ENCODE assay signal across 21 mouse cellular contexts in genomic region chr10:58636431-58637080, GRCm38 (mm10). TPM values are rescaled to one million over a fixed set of nuclear protein-coding genes. Genes with fewer than 3 reads are reported as not detected.
DNase-seq lines count a peak whose midpoint lies in the region; ATAC-seq and TF ChIP-seq lines count a peak whose summit lies in the region.
"Had no signal": no experiment of that assay in that cellular context is flagged by ENCODE, and none has a peak within 500 bp of the region (broad histone marks: within the 10 kb centered on the region; RNA-seq: fewer than 3 reads in every experiment).

No protein-coding gene starts in this region.

- no peak for ATAC-seq in hindbrain, embryonic 13.5 days (ENCODE audit: low FRiP score)
- 0 out of 2 replicates have a peak, but pooled peaks have one; percentile 24 for ATAC-seq in limb, embryonic 14.5 days (ENCODE audit: low FRiP score, low read depth)
- ATAC-seq: forebrain, postnatal 0 days; midbrain, embryonic 16.5 days had no signal

- H3K9ac ChIP-seq in hindbrain, embryonic 13.5 days, result no peak overlapping the region
- no peak overlapping the region for H3K9ac ChIP-seq in limb, embryonic 14.5 days (ENCODE audit: low read depth, low read length, severe bottlenecking)
- H3K9ac ChIP-seq: embryonic facial prominence, embryonic 12.5 days; forebrain, postnatal 0 days; heart, embryonic 13.5 days; neural tube, embryonic 12.5 days had no signal

- H3K27ac ChIP-seq in hindbrain, embryonic 10.5 days, result peak overlapping the region; percentile 70
- H3K27ac ChIP-seq in hindbrain, embryonic 13.5 days, result no peak overlapping the region
- no peak overlapping the region for H3K27ac ChIP-seq in limb, embryonic 14.5 days (replicated peaks; ENCODE audit: low read depth, low read length)
- H3K27ac ChIP-seq: embryonic facial prominence, embryonic 12.5 days; heart, embryonic 13.5 days; neural tube, embryonic 12.5 days had no signal

- no peaks in the 10 kb centered on the region for H3K9me3 ChIP-seq in hindbrain, embryonic 10.5 days
- no peaks in the 10 kb centered on the region for H3K9me3 ChIP-seq in hindbrain, embryonic 13.5 days
- H3K9me3 ChIP-seq in limb, embryonic 14.5 days (ENCODE audit: control insufficient read depth, low read length), result no peaks in the 10 kb centered on the region
- H3K9me3 ChIP-seq: embryonic facial prominence, embryonic 12.5 days; heart, embryonic 13.5 days; neural tube, embryonic 12.5 days had no signal

- H3K36me3 ChIP-seq in hindbrain, embryonic 10.5 days, result no peaks in the 10 kb centered on the region
- H3K36me3 ChIP-seq in hindbrain, embryonic 13.5 days, result no peaks in the 10 kb centered on the region
- no peaks in the 10 kb centered on the region for H3K36me3 ChIP-seq in limb, embryonic 14.5 days (ENCODE audit: control insufficient read depth, insufficient read depth, low read length)
- H3K36me3 ChIP-seq: embryonic facial prominence, embryonic 12.5 days; heart, embryonic 13.5 days; neural tube, embryonic 12.5 days had no signal

- WGBS in hindbrain, embryonic 10.5 days, result 60% methylated on average over 7 of the region's 7 CpGs
- WGBS in hindbrain, embryonic 13.5 days, result 39% methylated on average over 7 of the region's 7 CpGs
- 31% methylated on average over 7 of the region's 7 CpGs for WGBS in limb, embryonic 14.5 days

- no peak overlapping the region for H3K4me3 ChIP-seq in hindbrain, embryonic 10.5 days
- H3K4me3 ChIP-seq in hindbrain, embryonic 13.5 days, result no peak overlapping the region
- H3K4me3 ChIP-seq in limb, embryonic 14.5 days (replicated peaks; ENCODE audit: low read length), result no peak overlapping the region
- H3K4me3 ChIP-seq: embryonic facial prominence, embryonic 12.5 days; heart, embryonic 13.5 days; neural tube, embryonic 12.5 days had no signal

- no peaks in the 10 kb centered on the region for H3K27me3 ChIP-seq in hindbrain, embryonic 10.5 days (ENCODE audit: insufficient read depth, poor library complexity, severe bottlenecking)
- H3K27me3 ChIP-seq in hindbrain, embryonic 13.5 days, result no peaks in the 10 kb centered on the region
- no peaks in the 10 kb centered on the region for H3K27me3 ChIP-seq in limb, embryonic 14.5 days (ENCODE audit: control insufficient read depth, insufficient read depth, low read length)
- H3K27me3 ChIP-seq: embryonic facial prominence, embryonic 12.5 days; heart, embryonic 13.5 days; neural tube, embryonic 12.5 days had no signal

- H3K4me2 ChIP-seq in hindbrain, embryonic 13.5 days, result no peak overlapping the region
- H3K4me2 ChIP-seq in limb, embryonic 14.5 days (replicated peaks; ENCODE audit: low read depth, low read length, severe bottlenecking), result no peak overlapping the region
- H3K4me2 ChIP-seq: embryonic facial prominence, embryonic 12.5 days; heart, embryonic 13.5 days; neural tube, embryonic 12.5 days had no signal

- peaks cover 29% of the 10 kb centered on the region for H3K4me1 ChIP-seq in hindbrain, embryonic 10.5 days (replicated peaks)
- peaks cover 36% of the 10 kb centered on the region for H3K4me1 ChIP-seq in hindbrain, embryonic 13.5 days (replicated peaks)
- no peaks in the 10 kb centered on the region for H3K4me1 ChIP-seq in limb, embryonic 14.5 days (ENCODE audit: control insufficient read depth, insufficient read depth, low read length)

- intact Hi-C loops in left cerebral cortex, postnatal 10 days (cut with DNase I), result no loop called here

- TF ChIP-seq POLR2A in limb, embryonic 14.5 days (IDR thresholded peaks at IDR 0.05; ENCODE audit: borderline replicate concordance, extremely low read depth, insufficient read depth, insufficient read length), result no peak

- peak; percentile 23 for DNase-seq in hindbrain, embryonic 10.5 days (ENCODE audit: low spot score)
- peak; percentile 37 to 45 for DNase-seq in kidney, postnatal 4 days
- no peak for DNase-seq in kidney, postnatal 10 days
- DNase-seq in embryo, embryonic 10.5 days (ENCODE audit: low spot score), result peak; percentile 55
- DNase-seq in limb, embryonic 14.5 days (ENCODE audit: low spot score), result no peak
- no peak for DNase-seq in left cerebral cortex, postnatal 10 days (ENCODE audit: extremely low spot score in 1 of 2, low spot score in 2 of 2)
- DNase-seq: adrenal gland, adult 2 months; cerebellum, adult 11 months; cerebellum, postnatal 14 days; forebrain, postnatal 0 days; heart, postnatal 4 days; kidney, adult 2 months; layer of hippocampus, adult 9-11 months; lung, adult 18-20 months; right cerebral cortex, postnatal 14 days had no signal

RNA-seq across cellular contexts. Expression of gene Edar, which starts 38.9 kb away (rescaled TPM):
- polyA plus RNA-seq in hindbrain, embryonic 10.5 days (2016; fragmentation: Nextera tagmentation; extraction: Ambion mirVana), result 0.08 and 0.20 TPM in 2 replicates
- polyA plus RNA-seq in hindbrain, embryonic 13.5 days (2015; fragmentation: Nextera tagmentation; extraction: Ambion mirVana), result 0.16 and 0.21 TPM in 2 replicates
- 2.2 and 2.3 TPM in 2 replicates for polyA plus RNA-seq in limb, embryonic 14.5 days (2012; rRNA removed)
- 2.3 and 2.8 TPM in 2 replicates for polyA plus RNA-seq in limb, embryonic 14.5 days (2014; fragmentation: Nextera tagmentation; extraction: Ambion mirVana)
- total RNA-seq in left cerebral cortex, postnatal 10 days (2021), result under 1 TPM; 0.41 to 0.43 TPM
- total RNA-seq: CH12.LX had no signal

Comparison
In these comparisons a context has a peak if more than half of its experiments do, and no peak if none do; other contexts are left out.
1. DNase-seq: peak in hindbrain, embryonic 10.5 days (single experiment), kidney, postnatal 4 days (2 of 2) and embryo, embryonic 10.5 days (single experiment); none in kidney, postnatal 10 days (single experiment), limb, embryonic 14.5 days (single experiment) and left cerebral cortex, postnatal 10 days (0 of 2).